Mouse (Mus musculus): Measurements from ENCODE around the gene Sept9.

- TF ChIP-seq GATA1 (IDR thresholded peaks at IDR 0.05; ENCODE audit: borderline replicate concordance, low read length) (no peak), CTCF (IDR thresholded peaks at IDR 0.05; ENCODE audit: low read depth, low read length) (no peak), GATA2 (IDR thresholded peaks at IDR 0.05; ENCODE audit: borderline replicate concordance, low read depth, low read length) (no peak)
Observed at GRCm38 (mm10) chr11:117269053-117269702, 69.7 kb downstream of the Sept9 start.

Measured in G1E (cell line).